Mouse (Mus musculus): ENCODE data around the gene Eogt.

- TF ChIP-seq CTCF (IDR thresholded peaks at IDR 0.05; ENCODE audit: extremely low read depth, insufficient read depth, low read length) (no peak), POLR2A (IDR thresholded peaks at IDR 0.05; ENCODE audit: extremely low read depth, insufficient read depth, low read length) (no peak)
These were observed 739 bp upstream of the Eogt start for GRCm38 (mm10) chr6:97149721-97150120.

Data from cortical plate, adult 2 months (tissue).